Mouse (Mus musculus) cerebellum, adult 9-10 months (tissue): ENCODE measurements around the gene Jak3.
"Not testable (repeated sequence)": the region's sequence is repeated elsewhere in the genome, so short reads cannot be mapped to it uniquely, and the experiment has no call there.

Source experiments
- DNase-seq: peaks from one replicate; pipeline ENCODE4 v3.0.0; 2022

Gene Jak3

DNA sequence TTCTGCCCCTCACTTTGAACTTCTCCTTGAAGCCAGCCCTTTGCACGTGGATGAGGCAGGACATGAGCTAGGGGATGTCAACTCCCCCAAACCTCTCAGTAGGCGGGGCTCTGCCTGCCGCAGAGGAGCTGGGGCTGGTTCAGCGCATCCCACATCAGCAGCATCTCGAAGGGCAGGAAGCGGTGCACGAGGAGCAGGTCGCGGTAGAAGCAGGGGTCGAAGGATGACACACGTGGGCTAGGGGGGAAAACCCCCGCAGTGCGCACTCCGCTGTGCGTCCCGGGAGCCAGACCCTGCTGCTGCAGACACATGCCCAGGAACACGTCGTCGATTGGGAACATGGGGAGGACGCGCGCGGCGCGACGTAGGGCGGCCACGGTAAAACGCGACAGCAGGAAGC, 16.4 kb downstream of the Jak3 start:
- DNase-seq = no peak

DNA sequence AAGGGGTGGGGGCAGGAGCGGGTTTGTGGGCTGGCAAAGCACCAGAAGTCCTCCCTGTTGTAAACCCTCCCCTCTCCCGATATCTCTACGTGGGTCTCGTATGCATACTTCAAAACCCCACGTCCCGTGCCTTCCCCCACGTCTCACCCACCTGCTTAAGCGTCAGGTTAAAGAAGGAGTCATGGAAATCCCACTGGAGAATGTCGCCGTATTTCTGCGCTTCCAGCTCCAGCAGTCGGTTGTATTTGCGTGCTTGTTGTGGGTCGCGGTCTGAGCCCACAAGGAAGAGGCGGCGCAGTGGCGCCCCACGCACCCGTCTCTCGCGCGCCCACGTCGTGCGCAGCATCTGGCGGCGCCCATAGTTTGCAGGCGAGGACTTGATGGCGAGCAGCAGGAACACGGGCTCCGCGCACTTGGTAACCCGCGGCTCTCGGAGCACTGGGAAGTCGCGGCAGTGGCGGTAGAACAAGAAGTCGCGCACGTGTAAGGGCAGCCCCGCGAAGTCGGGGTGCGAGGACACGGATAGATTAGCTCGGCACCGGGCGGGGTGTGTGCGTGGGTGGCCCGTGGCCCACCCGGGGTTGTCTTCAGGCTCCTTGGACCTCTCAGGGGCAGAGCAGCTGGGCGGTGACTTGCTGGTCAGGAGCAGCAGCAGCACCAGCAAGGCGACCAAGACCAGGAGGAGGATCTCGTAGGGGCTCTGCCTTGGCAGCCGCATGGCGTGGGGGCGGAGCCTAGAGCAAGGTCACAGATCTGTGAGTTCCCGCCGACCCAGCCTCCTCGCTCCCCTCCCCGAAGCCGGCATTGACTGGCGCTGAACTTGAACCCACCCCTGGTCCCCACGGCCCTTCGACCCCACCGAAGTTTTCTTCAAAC, 17.3 kb downstream of the Jak3 start:
- DNase-seq = no peak

DNA sequence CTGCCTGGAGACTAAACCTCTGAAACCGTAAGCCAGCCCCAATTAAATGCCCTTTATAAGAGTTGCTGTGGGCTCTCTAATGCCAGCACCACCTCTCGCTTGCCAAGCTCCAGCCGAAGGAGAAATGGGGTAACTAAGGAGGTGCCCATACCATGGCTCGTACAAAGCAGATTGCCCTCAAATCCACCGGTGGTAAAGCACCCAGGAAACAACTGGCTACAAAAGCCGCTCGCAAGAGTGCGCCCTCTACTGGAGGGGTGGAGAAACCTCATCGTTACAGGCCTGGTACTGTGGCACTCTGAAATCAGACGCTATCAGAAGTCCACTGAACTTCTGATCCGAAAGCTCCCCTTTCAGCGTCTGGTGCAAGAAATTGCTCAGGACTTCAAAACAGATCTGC, 19.4 kb downstream of the Jak3 start:
- not testable (repeated sequence) for DNase-seq

DNA sequence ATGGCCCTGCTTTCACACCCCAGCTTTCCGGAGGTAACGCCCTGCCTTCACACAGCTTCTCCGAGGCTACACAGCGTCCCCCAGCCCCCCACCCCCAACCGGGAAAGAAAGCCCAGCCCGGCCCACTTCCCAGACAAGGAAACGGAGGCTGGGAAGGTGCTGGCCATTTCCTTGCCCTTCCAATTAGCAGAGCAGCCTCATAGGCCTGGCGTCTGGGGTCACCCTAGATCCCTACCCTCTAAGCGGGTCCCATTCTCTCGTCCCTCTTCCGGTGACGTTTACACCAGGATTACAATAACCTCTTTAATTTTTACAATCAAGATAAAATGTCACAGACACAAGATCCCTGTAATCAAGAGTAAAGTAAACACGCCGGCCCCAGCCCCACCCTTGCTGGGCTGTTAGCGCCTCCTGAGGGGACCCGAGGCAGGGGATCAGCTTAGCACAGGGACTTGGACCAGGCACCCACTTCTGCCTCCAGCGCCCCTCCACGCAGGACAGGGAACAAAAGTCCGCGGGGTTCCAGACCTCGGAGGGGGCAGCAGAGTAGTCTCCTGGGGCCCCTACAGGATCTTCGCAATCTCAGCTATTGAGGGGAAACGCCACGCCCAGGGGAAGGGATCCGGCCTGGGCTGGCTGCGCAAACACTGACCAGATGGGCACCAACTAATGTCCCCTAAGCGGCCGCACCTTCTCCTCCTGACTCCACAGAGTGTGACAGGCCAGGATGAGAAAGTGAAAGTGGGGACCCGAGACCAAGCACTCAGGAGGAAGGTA, 24.6 kb downstream of the Jak3 start:
- no peak for DNase-seq

DNA sequence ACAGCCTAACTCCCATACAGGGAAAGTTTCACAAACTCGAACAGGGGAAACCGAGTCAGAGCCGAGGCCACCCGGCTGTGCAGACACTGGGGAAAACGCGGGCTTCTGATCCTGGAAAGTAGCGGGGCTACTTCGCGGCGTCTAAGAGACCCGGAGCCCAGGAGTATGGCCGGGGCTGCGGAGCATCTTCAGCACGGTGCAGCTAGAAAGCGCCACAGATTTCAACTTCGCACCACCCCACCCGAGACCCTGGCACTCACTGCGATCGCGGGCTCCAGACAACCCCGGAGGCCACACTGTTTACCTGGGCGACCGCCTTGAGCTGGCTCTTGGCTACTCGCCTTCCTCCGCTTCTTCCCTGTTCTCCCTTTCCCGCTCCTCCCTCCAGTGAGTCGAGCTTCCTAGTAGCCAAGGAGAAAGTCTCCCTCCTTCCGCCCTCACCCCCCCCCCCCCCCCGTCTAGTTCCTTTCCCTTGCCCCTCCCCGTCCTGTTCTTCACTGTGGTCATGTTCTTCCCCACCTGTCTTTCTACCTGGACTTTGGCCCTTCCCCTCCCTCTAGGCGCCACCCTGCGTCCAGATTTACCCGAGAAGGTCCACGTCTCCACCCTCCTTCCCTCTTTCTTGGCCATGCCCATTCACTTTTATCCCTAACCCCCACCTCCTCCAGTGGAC, 25.5 kb downstream of the Jak3 start, which contains the start of gene B3gnt3:
B3gnt3 (minus strand) TSS at position 376 of the 673 bp plus-strand sequence.
- DNase-seq = no peak

DNA sequence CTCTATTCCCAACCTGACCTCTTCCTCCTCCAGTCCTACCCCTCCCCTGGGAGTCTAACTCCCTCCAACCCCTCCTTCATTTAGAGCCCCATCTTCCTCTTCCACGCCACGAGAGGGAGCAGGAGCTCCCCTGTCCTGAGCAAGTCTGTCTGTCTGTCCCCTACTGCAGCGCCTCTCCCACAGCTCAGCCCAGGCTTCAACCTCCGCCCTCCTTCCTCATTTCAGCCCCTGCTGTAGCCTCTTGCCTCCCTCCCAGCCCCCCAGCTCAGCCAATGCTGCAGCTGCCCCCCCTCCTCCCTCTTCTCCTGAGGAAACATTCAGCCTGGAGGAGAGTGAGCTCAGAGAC, 26.0 kb downstream of the Jak3 start:
- DNase-seq = no peak

DNA sequence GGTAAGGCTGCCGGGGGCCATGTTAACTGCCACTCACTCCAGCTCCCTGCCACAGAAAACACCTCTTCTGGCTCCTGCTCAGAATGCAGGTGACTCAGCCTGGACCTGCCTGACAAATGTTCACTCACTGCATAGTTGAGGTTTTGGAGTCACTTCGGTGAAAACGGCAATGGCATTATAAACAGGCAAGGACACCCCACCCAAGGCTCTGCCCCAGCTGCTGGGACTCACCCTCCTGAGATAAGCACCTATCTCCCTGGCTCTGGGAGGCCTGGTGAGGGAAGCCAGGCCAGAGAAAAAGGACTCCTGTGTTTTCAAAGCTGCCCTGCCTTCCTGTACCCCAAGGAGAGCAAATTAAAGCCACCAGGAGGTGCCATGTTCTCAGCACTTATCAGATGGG, 26.8 kb downstream of the Jak3 start:
- DNase-seq = no peak

DNA sequence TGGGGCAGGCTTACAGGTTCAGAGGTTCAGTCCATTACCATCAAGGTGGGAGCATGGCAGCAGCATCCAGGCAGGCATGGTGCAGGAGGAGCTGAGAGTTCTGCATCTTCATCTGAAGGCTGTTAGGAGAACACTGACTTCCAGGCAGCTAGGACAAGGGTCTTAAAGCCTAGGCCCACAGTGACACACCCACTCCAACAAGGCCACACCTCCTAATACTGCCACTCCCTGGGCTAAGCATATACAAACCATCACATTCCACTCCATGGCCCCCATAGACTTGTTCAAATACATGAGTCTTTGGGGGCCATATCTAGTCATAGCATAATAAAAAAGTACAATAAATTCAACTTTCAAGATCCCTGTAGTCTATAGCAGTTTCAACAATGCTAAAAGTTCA, 27.3 kb downstream of the Jak3 start:
- not testable (repeated sequence) for DNase-seq

DNA sequence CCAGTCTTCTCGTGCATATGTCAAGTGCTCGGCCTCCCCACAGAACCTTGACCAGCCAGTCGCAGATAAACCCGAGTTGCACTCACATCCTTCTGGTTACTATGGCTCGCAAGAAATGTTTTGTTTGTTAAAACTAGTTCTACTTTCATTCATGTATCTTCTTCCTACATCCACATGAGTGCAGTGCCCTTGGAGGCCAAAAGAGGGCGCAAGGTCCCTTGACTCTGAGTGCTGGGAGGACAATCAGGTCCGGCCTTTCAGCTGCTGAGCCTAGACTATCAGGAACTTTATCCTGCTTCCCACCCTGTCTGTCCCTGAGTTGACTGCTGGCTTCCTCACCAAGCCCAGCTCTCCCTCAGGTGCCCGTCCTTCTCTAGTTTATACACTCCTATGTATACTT, 31.8 kb downstream of the Jak3 start:
- DNase-seq = peak; percentile 66

DNA sequence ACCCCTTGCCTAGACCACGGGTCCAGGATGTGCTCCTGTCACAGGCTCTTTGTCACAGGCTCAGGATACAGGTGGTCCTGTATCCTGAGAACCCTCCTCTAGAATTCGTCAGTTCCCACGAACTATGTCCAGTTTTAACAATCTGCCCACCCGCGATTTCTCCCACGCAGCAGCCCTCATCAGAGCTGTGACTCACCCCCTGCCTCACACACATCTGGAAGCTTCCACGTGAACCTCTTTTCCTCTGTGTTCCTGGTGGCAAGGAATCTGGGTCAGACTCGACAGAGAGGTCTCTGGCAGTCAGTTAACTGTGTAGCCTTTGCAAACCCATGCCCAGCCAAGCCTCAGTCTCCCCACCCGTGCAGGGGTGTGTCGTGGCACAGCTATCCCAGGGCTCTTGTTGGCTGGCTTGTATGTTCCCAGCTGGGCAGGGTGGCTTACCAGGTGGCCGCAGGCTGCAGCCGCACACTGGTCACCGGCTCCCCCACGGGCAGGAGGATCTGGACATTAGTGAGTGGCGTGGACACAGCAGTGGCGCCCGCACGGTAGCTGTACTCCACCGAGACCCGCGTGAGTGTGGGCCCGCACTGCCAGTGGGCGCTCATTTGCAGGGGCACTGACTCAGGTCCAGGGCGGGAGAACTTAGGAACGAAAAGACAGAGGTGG, 33.2 kb downstream of the Jak3 start:
- no peak for DNase-seq

DNA sequence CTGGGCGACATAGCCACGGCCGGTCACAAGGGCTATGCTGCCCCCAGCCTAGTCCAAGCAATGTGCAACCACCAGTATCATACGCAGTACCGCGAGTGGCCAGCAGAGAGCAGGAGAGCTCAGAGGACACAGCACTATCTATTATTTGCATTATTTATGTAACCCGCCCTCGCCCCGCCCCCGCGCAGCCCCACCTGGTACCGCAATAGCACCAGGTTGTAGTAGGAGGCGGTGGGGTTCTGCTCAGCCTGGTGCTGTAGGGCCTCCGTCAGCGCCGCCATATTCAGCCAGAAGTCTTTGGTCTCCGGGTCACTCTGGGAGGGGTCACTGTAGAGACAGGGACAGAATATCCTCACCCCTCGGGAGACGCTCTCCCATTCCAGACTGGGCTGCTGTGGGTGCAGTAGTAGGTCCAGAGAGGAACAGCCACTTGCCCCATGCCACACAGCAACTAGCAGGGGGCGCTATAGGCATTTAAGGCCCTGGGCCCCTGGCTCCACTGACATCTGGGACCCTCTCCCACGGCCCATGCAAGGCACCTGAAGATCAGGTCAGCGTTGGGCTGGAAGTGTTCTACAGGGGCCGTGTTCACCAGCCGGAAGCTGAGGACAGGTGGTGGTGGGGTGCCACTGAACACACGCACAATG, 33.8 kb downstream of the Jak3 start:
- peak; percentile 97 for DNase-seq

DNA sequence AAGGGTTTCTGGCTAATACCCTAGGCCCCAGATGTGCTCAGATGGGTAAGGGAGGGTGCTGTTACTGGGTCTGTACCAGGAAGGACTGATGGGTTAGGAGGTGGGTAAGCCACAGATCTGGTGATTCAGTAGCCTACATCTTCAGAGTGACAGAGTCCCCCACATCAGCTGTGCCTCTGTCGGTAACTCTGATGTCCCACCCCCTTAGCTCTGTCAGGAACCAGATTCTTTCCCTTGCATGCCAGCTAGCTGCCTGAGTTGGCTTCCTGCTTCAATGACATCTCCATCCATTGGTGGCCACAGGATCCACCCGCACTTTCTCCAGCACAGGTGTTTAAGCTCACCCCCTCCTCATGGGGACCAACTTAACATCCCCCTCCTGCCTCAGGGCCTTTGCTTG, 35.5 kb downstream of the Jak3 start:
- DNase-seq = no peak

DNA sequence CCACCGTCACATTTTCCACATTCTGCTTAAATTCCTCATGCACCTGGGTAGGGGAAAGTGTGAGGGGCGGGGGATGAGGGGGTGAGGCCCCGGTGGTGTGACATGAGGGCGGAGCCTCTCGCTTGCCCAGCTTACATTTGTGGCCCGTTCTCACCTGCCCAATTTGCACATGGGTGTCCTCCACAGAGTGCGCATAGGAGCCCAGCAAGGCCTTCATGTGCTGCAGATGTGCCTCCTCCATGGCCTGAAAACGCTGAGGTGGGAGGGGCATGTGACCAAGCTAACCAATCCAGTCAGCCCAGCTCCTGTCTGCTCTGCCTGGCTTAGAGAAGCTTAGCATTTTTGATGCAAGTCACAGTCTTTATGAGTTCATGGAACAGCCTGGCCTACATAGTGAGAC, 39.4 kb downstream of the Jak3 start:
- DNase-seq = no peak

DNA sequence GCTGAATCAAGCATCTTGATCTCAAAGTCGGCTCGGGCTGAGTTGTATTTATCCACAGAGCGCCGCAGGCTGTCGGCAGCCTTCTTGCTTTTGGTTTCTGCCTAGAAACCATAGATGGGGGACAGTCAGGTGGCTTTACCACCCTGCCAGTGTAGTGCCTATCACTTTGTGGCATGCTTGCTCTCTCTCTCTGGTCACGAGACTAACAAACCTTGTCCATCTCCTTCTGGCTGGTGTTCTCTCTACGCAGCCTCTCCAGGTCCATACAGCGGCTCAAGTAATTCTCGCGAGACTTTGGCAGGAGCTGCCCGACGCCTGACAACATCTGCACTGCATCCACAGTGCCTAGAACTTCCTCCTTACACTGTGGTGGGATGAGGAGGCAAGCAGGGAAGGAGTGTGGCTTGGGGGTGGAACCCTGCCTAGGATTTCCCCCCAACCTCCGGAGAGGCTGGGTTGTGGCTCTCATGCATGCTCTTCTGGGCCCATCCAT, 40.5 kb downstream of the Jak3 start:
- DNase-seq = no peak

DNA sequence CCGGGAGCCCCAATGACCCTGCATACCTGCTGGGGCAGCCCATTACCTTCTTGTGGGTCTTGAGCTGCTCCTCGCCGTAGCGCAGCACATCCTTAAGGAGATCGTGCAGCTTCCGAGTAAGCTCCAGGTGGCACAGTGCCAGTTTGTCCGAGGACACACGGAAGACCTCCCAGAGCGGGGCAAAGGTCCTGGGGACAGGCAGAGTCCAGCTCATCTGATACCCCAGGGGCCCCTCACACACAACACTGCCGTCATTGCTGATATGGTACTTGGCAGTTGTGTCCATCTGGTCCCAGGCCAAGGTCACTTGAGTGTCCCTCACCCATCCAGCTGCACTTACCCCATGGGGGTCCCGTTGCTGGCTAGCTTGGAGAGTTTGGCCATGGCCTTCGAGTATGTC, 41.0 kb downstream of the Jak3 start:
- peak; percentile 16 for DNase-seq

DNA sequence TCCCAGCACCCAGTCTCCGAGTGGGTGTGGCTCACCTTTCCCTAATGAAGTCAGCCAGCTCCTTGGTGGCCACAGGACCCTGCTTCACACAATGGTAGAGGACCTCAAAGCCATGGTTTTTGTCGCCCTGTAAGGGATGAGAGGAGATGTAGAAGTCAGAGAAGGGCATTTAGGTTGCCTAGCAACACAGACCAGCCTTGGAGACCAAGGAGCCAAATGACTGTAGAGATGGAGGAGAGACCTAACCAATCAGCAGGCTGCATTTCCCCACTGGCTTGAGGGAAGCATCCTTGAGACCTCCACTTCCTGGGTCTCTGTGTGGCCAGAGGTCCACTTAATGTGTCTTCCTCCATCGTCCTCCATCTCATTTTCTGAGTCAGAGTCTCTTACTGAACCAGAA, 42.2 kb downstream of the Jak3 start:
- no peak for DNase-seq

DNA sequence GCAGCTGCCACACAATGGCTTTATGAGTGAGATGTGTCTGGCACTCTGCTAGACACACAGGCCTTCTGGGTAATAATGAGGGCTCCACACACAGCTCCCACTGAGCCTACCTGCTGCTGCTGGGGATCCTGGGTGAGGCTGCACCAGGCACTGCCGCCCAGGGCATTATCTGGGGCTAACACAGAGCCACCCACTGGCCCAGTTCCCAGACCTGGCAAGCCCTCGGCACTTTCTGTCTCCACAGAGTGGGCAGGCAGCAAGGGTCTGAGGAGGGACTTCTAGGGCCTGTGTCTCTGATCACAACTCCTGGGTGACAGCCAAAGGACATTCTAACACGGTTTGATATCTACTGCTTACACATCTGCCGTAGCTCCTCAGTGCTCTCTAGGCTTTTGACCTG, 43.1 kb downstream of the Jak3 start:
- peak; percentile 35 for DNase-seq

DNA sequence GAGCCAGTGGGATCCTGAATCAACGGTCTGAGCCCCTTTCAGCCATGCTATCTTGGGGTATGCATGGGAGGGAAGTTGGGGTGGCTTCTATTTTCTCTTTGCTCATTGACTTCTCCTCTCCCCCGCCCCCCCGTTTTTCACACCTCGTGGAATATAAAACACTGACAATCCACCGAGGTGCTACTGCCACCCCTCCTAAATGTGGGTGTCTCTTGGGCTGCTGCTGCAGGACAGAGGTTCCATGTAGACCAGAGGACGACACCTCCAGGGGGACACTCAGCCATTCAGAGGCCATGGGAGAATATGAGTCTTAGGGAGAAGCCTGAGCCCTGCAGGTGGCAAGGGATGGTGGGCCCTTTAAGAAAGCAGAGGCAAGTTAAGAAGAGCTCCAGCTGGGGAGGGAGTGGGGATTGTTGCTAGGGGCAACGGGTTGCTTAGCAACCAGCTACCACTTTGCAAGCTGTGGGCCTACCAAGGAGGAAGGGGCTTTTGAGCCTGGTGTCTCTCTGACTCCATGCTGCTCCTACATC, 43.9 kb downstream of the Jak3 start:
- DNase-seq = no peak

DNA sequence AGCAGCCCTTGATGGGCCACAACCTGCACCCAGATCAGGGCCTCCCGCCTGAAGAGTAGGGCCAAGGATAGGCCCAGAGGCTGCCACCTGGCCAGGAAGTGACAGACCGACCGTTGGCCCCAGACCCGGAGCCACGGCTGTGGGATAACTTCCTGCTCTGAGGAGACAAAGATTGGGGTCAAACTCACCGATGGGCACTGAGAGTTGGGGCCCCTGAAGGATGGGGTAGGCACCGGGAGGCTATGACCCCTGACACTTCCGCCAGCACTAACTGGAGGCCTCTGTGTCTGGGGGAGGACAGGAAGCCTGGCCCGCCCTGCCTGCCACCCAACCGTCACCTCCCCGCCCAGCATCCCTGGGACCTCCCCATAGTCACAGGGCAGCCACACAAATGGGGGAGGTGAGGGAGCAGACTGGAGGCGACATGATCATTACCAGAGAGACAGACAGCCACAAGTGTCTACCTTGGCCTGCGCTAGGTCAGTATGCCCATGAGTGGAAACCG, 47.0 kb downstream of the Jak3 start:
- DNase-seq = peak; percentile 26

DNA sequence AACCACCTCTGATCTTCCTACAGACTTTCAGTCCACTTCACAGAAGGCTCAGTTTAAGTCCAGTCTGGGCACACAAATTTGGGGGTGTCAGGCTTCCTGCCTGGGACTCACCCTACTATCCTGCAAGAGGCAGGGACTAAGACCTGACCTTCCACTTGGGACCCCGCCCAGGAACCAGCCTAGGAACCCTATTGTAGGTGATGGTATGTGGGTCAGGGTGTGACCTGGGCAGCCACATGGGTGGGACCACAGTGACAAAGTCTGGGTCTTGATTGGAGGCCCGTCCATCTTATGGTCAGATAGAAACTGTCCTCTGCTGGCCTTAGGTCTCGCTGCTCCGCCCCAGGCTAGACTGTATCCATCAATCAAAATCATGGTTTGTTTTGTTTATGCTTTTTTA, 48.3 kb downstream of the Jak3 start:
- DNase-seq = peak; percentile 60

DNA sequence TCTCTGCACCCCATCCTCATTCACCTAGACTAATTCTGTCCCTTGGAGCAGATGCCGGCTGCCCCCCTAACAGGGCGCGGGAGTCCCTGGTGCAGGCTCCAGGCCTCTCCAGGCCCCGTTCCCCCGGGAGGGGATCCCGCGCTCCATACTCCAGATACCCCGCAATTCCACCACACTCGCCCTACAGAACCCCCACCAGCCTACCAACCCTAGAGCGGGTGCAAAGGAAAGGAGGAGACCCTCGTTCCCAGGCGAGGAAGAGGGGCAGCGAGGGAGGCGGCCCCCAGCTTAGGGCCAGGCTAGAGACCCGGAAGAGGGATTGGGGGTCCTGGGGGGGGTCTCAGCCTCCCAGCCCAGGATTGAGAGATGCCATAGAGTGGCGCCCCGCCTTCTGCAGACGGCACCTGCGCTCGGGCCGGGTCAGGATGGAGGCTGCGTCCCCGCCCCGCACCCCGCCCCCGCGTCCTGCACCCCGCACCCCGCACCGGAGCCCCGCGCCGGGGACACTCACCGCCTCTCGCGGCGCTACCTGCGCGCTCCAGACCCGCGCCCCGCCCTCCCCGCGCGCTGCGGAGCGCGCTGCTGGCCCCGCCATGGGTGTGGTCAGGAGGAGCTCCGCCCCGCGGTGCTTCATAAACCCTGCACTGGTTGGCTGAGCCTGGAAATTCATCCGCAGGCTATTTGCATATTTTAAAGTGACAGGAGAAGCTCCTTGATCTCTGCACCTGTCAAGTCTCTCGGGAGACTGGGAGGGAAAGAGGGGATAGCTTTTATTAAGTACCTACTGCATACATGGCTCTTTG, 49.2 kb downstream of the Jak3 start, which contains the start of gene Fcho1:
Fcho1 (minus strand) TSS at position 595 of the 803 bp plus-strand sequence.
- peak; percentile 93 for DNase-seq
